Mouse (Mus musculus): ENCODE data around the gene Ccdc149. TPM values are rescaled to one million over a fixed set of nuclear protein-coding genes. Genes with fewer than 3 reads are reported as not detected.

Ccdc149 gene
- 12.5 and 13.5 TPM in 2 replicates for polyA plus RNA-seq (2015; fragmentation: Nextera tagmentation; extraction: Ambion mirVana)

- no peaks in the 10 kb centered on the region for H3K36me3 ChIP-seq (ENCODE audit: control insufficient read depth, insufficient read depth)
- H3K4me1 ChIP-seq (replicated peaks; ENCODE audit: control insufficient read depth, insufficient read depth, low read length) = peaks cover 13% of the 10 kb centered on the region
- no peaks in the 10 kb centered on the region for H3K9me3 ChIP-seq (ENCODE audit: control insufficient read depth, low read length)
- peak within 1 kb of the TSS; percentile 76 for H3K27ac ChIP-seq (ENCODE audit: low read length)
- peak within 1 kb of the TSS; percentile 90 for H3K9ac ChIP-seq (replicated peaks; ENCODE audit: low read depth, low read length)
- ATAC-seq = peak; percentile 96
- peak within 1 kb of the TSS; percentile 64 for H3K4me3 ChIP-seq (replicated peaks; ENCODE audit: low read length)
- H3K4me2 ChIP-seq (ENCODE audit: low read length) = peak within 1 kb of the TSS; percentile 82
- H3K27me3 ChIP-seq (replicated peaks; ENCODE audit: control insufficient read depth, insufficient read depth, low read length) = no peaks in the 10 kb centered on the region
- under 1% methylated on average over 65 of the region's 65 CpGs for WGBS
Observed at GRCm38 (mm10) chr5:52470991-52471801, at the start of gene Ccdc149. Ccdc149 (minus strand) TSS chr5:52471521.

GRCm38 (mm10) chr5:52519921-52520320, 48.6 kb upstream of the Ccdc149 start:
- no peak overlapping the region for H3K9ac ChIP-seq (replicated peaks; ENCODE audit: low read depth, low read length)
- no peak for ATAC-seq
- H3K36me3 ChIP-seq (ENCODE audit: control insufficient read depth, insufficient read depth) = no peaks in the 10 kb centered on the region
- H3K27ac ChIP-seq (ENCODE audit: low read length) = no peak overlapping the region
- H3K27me3 ChIP-seq (replicated peaks; ENCODE audit: control insufficient read depth, insufficient read depth, low read length) = no peaks in the 10 kb centered on the region
- H3K4me3 ChIP-seq (replicated peaks; ENCODE audit: low read length) = no peak overlapping the region
- H3K4me2 ChIP-seq (ENCODE audit: low read length) = no peak overlapping the region
- no peaks in the 10 kb centered on the region for H3K9me3 ChIP-seq (ENCODE audit: control insufficient read depth, low read length)
- H3K4me1 ChIP-seq (replicated peaks; ENCODE audit: control insufficient read depth, insufficient read depth, low read length) = peaks cover 7% of the 10 kb centered on the region
- 86% methylated on average over 2 of the region's 2 CpGs for WGBS

- peak; percentile 85 for ATAC-seq
- WGBS = 12% methylated on average over 21 of the region's 21 CpGs
Observed at GRCm38 (mm10) chr5:52516072-52516476, 44.8 kb upstream of the Ccdc149 start.

GRCm38 (mm10) chr5:52515246-52516021, 44.1 kb upstream of the Ccdc149 start:
- Histone ChIP-seq H3K4me2 (ENCODE audit: low read length) (peak overlapping the region; percentile 83), H3K9ac (replicated peaks; ENCODE audit: low read depth, low read length) (peak overlapping the region; percentile 65), H3K36me3 (ENCODE audit: control insufficient read depth, insufficient read depth) (no peaks in the 10 kb centered on the region), H3K9me3 (ENCODE audit: control insufficient read depth, low read length) (no peaks in the 10 kb centered on the region), H3K27ac (ENCODE audit: low read length) (peak overlapping the region; percentile 37; the same call in 1 of the 2 replicates), H3K4me3 (replicated peaks; ENCODE audit: low read length) (peak overlapping the region; percentile 48), H3K27me3 (replicated peaks; ENCODE audit: control insufficient read depth, insufficient read depth, low read length) (no peaks in the 10 kb centered on the region), H3K4me1 (replicated peaks; ENCODE audit: control insufficient read depth, insufficient read depth, low read length) (peaks cover 7% of the 10 kb centered on the region)
- WGBS = 15% methylated on average over 22 of the region's 22 CpGs
- peak; percentile 65 for ATAC-seq

More at GRCm38 (mm10) chr5:52516072-52516476, 44.8 kb upstream of the Ccdc149 start:
- peak overlapping the region; percentile 65 for H3K9ac ChIP-seq (replicated peaks; ENCODE audit: low read depth, low read length)
- H3K4me3 ChIP-seq (replicated peaks; ENCODE audit: low read length) = peak overlapping the region; percentile 48
- H3K4me1 ChIP-seq (replicated peaks; ENCODE audit: control insufficient read depth, insufficient read depth, low read length) = peaks cover 7% of the 10 kb centered on the region
- no peaks in the 10 kb centered on the region for H3K9me3 ChIP-seq (ENCODE audit: control insufficient read depth, low read length)
- H3K4me2 ChIP-seq (ENCODE audit: low read length) = peak overlapping the region; percentile 83
- H3K27ac ChIP-seq (ENCODE audit: low read length) = peak overlapping the region; percentile 59
- no peaks in the 10 kb centered on the region for H3K36me3 ChIP-seq (ENCODE audit: control insufficient read depth, insufficient read depth)
- H3K27me3 ChIP-seq (replicated peaks; ENCODE audit: control insufficient read depth, insufficient read depth, low read length) = no peaks in the 10 kb centered on the region

GRCm38 (mm10) chr5:52511089-52511488, 39.8 kb upstream of the Ccdc149 start:
- Histone ChIP-seq H3K9ac (replicated peaks; ENCODE audit: low read depth, low read length) (no peak overlapping the region), H3K27me3 (replicated peaks; ENCODE audit: control insufficient read depth, insufficient read depth, low read length) (no peaks in the 10 kb centered on the region), H3K9me3 (ENCODE audit: control insufficient read depth, low read length) (no peaks in the 10 kb centered on the region), H3K27ac (ENCODE audit: low read length) (no peak overlapping the region), H3K4me2 (ENCODE audit: low read length) (no peak overlapping the region), H3K4me3 (replicated peaks; ENCODE audit: low read length) (no peak overlapping the region), H3K4me1 (replicated peaks; ENCODE audit: control insufficient read depth, insufficient read depth, low read length) (peaks cover 4% of the 10 kb centered on the region), H3K36me3 (ENCODE audit: control insufficient read depth, insufficient read depth) (no peaks in the 10 kb centered on the region)
- WGBS = 67% methylated on average over 3 of the region's 3 CpGs
- no peak for ATAC-seq

- Histone ChIP-seq H3K9me3 (ENCODE audit: control insufficient read depth, low read length) (no peaks in the 10 kb centered on the region), H3K9ac (replicated peaks; ENCODE audit: low read depth, low read length) (no peak overlapping the region), H3K4me3 (replicated peaks; ENCODE audit: low read length) (no peak overlapping the region), H3K27me3 (replicated peaks; ENCODE audit: control insufficient read depth, insufficient read depth, low read length) (no peaks in the 10 kb centered on the region), H3K27ac (ENCODE audit: low read length) (no peak overlapping the region), H3K4me2 (ENCODE audit: low read length) (no peak overlapping the region), H3K36me3 (ENCODE audit: control insufficient read depth, insufficient read depth) (no peaks in the 10 kb centered on the region), H3K4me1 (replicated peaks; ENCODE audit: control insufficient read depth, insufficient read depth, low read length) (no peaks in the 10 kb centered on the region)
- 88% methylated on average over 6 of the region's 6 CpGs for WGBS
- ATAC-seq = no peak
Observed at GRCm38 (mm10) chr5:52509416-52509815, 38.1 kb upstream of the Ccdc149 start.

GRCm38 (mm10) chr5:52504666-52505065, 33.3 kb upstream of the Ccdc149 start:
- Histone ChIP-seq H3K36me3 (ENCODE audit: control insufficient read depth, insufficient read depth) (no peaks in the 10 kb centered on the region), H3K9me3 (ENCODE audit: control insufficient read depth, low read length) (no peaks in the 10 kb centered on the region), H3K4me1 (replicated peaks; ENCODE audit: control insufficient read depth, insufficient read depth, low read length) (no peaks in the 10 kb centered on the region), H3K27me3 (replicated peaks; ENCODE audit: control insufficient read depth, insufficient read depth, low read length) (no peaks in the 10 kb centered on the region), H3K9ac (replicated peaks; ENCODE audit: low read depth, low read length) (no peak overlapping the region), H3K4me3 (replicated peaks; ENCODE audit: low read length) (no peak overlapping the region), H3K4me2 (ENCODE audit: low read length) (no peak overlapping the region), H3K27ac (ENCODE audit: low read length) (no peak overlapping the region)
- ATAC-seq = no peak
- 79% methylated on average over 13 of the region's 13 CpGs for WGBS

- Histone ChIP-seq H3K27me3 (replicated peaks; ENCODE audit: control insufficient read depth, insufficient read depth, low read length) (no peaks in the 10 kb centered on the region), H3K4me1 (replicated peaks; ENCODE audit: control insufficient read depth, insufficient read depth, low read length) (no peaks in the 10 kb centered on the region), H3K27ac (ENCODE audit: low read length) (no peak overlapping the region), H3K9me3 (ENCODE audit: control insufficient read depth, low read length) (no peaks in the 10 kb centered on the region), H3K4me2 (ENCODE audit: low read length) (no peak overlapping the region), H3K36me3 (ENCODE audit: control insufficient read depth, insufficient read depth) (no peaks in the 10 kb centered on the region), H3K9ac (replicated peaks; ENCODE audit: low read depth, low read length) (no peak overlapping the region), H3K4me3 (replicated peaks; ENCODE audit: low read length) (no peak overlapping the region)
- 90% methylated on average over 11 of the region's 11 CpGs for WGBS
- no peak for ATAC-seq
Observed at GRCm38 (mm10) chr5:52504148-52504547, 32.8 kb upstream of the Ccdc149 start.

- Histone ChIP-seq H3K4me1 (replicated peaks; ENCODE audit: control insufficient read depth, insufficient read depth, low read length) (no peaks in the 10 kb centered on the region), H3K4me3 (replicated peaks; ENCODE audit: low read length) (no peak overlapping the region), H3K27ac (ENCODE audit: low read length) (no peak overlapping the region), H3K27me3 (replicated peaks; ENCODE audit: control insufficient read depth, insufficient read depth, low read length) (no peaks in the 10 kb centered on the region), H3K4me2 (ENCODE audit: low read length) (no peak overlapping the region), H3K9ac (replicated peaks; ENCODE audit: low read depth, low read length) (no peak overlapping the region), H3K9me3 (ENCODE audit: control insufficient read depth, low read length) (no peaks in the 10 kb centered on the region), H3K36me3 (ENCODE audit: control insufficient read depth, insufficient read depth) (no peaks in the 10 kb centered on the region)
- WGBS = 34% methylated on average over 12 of the region's 14 CpGs
- ATAC-seq = no peak
Observed at GRCm38 (mm10) chr5:52495671-52496070, 24.4 kb upstream of the Ccdc149 start.
